Mouse (Mus musculus) ES-E14 (cell line): Measurements from ENCODE around the gene Psmb2. TPM values are rescaled to one million over a fixed set of nuclear protein-coding genes. Genes with fewer than 3 reads are reported as not detected.

Experiments used
- DNase-seq: peaks from one replicate; pipeline ENCODE4 v3.0.0-alpha.2; 2013; ENCODE audit warnings: low read depth, low spot score
- H3K27ac ChIP-seq: 2 replicates; pipeline ENCODE4 v1.5.1; 2012; ENCODE audit warnings: low read depth, mild to moderate bottlenecking, low read length, moderate library complexity, mixed read lengths; ENCODE audit not compliant: poor library complexity, insufficient read depth, severe bottlenecking
- H3K36me3 ChIP-seq: 2 replicates; pipeline ENCODE4 v1.6.1; 2012; ENCODE audit warnings: mild to moderate bottlenecking, low read length, moderate library complexity, mixed read lengths; ENCODE audit not compliant: control insufficient read depth, poor library complexity, insufficient read depth, severe bottlenecking
- H3K4me1 ChIP-seq, 2 experiments: fragments of 150-350 bp in 1 of 2; sonication (generic) in 1 of 2; 2 replicates each; pipeline ENCODE4 v1.6.1; 2012; ENCODE audit warnings: low read length in 2 of 2, mild to moderate bottlenecking in 1 of 2, mixed read lengths in 1 of 2; ENCODE audit not compliant: control insufficient read depth in 2 of 2, insufficient read depth in 2 of 2, poor library complexity in 1 of 2
- H3K4me3 ChIP-seq, 2 experiments: fragments of 150-350 bp in 1 of 2; sonication (generic) in 1 of 2; 2 replicates each; pipeline ENCODE4 v1.5.1; 2012; ENCODE audit warnings: low read length in 2 of 2, low read depth in 1 of 2, mild to moderate bottlenecking in 1 of 2, mixed read lengths in 1 of 2; ENCODE audit not compliant: insufficient read depth in 1 of 2, poor library complexity in 1 of 2, severe bottlenecking in 1 of 2
- H3K9ac ChIP-seq: 2 replicates; pipeline ENCODE4 v1.6.1; 2012; ENCODE audit warnings: low read depth, mild to moderate bottlenecking, low read length, mixed read lengths; ENCODE audit not compliant: poor library complexity, insufficient read depth, severe bottlenecking
- H3K9me3 ChIP-seq: fragments of 150-350 bp; sonication (generic); 2 replicates; pipeline ENCODE4 v1.6.1; 2012; ENCODE audit warnings: low read depth, mild to moderate bottlenecking, low read length; ENCODE audit not compliant: control insufficient read depth, insufficient read depth
- CHD2 ChIP-seq: IDR thresholded peaks from 2 replicates; pipeline ENCODE4 v1.6.1; 2014; ENCODE audit warnings: mild to moderate bottlenecking, low read depth, low read length, inconsistent platforms
- HCFC1 ChIP-seq: IDR thresholded peaks from 2 replicates; pipeline ENCODE4 v1.6.1; 2012; ENCODE audit warnings: low read length, inconsistent platforms, borderline replicate concordance; ENCODE audit not compliant: insufficient read depth
- MAFK ChIP-seq: IDR thresholded peaks from 2 replicates; pipeline ENCODE4 v1.6.1; 2014; ENCODE audit warnings: mild to moderate bottlenecking, low read depth, low read length, inconsistent platforms; ENCODE audit not compliant: insufficient read depth
- ZC3H11A ChIP-seq: IDR thresholded peaks from 2 replicates; pipeline ENCODE4 v1.6.1; 2012; ENCODE audit warnings: low read depth, mild to moderate bottlenecking, inconsistent platforms, low read length, borderline replicate concordance
- ZNF384 ChIP-seq: IDR thresholded peaks from 2 replicates; pipeline ENCODE4 v1.6.1; 2012; ENCODE audit warnings: low read depth, low read length, inconsistent platforms
- in situ Hi-C, 2 experiments: fragments of 600-800 bp; cut with MboI; formaldehyde crosslinking; loops; one replicate each; pipeline ENCODE4 v1.15.1; 2025; ENCODE audit warnings: low sequenced_read_pairs in 2 of 2, inconsistent platforms in 1 of 2; ENCODE audit not compliant: unreplicated experiment in 2 of 2
- total RNA-seq: library from RNA; depleted of rRNA; stranded (reverse); fragments of 300-350 nt; gene quantifications from 2 replicates; pipeline ENCODE4 v1.2.3, GENCODE M21; 2012

Gene Psmb2
- total RNA-seq, 1 experiment, result 200 TPM

- no peaks in the 10 kb centered on the region for H3K9me3 ChIP-seq
- peaks cover 34% of the 10 kb centered on the region for H3K36me3 ChIP-seq
- H3K27ac ChIP-seq, result no peak overlapping the region
- no peak overlapping the region for H3K4me3 ChIP-seq
- no peaks in the 10 kb centered on the region for H3K4me1 ChIP-seq
- no peak for TF ChIP-seq ZC3H11A
- no peak for TF ChIP-seq HCFC1
- TF ChIP-seq ZNF384, result no peak
- no peak for TF ChIP-seq CHD2
- TF ChIP-seq MAFK, result no peak
- in situ Hi-C loops, result no loop called here
- H3K9ac ChIP-seq, result no peak overlapping the region
- no peak for DNase-seq
Measured at GRCm38 (mm10) chr4:126706630-126707438, 29.4 kb downstream of the Psmb2 start.

GRCm38 (mm10) chr4:126707439-126707826, 30.0 kb downstream of the Psmb2 start:
- peaks cover 34% of the 10 kb centered on the region for H3K36me3 ChIP-seq
- H3K4me3 ChIP-seq, result no peak overlapping the region
- in situ Hi-C loops, result no loop called here
- H3K4me1 ChIP-seq, result no peaks in the 10 kb centered on the region
- H3K9ac ChIP-seq, result no peak overlapping the region
- H3K27ac ChIP-seq, result no peak overlapping the region
- no peaks in the 10 kb centered on the region for H3K9me3 ChIP-seq
- no peak for DNase-seq
- TF ChIP-seq MAFK (no peak), ZC3H11A (no peak), CHD2 (no peak), HCFC1 (no peak), ZNF384 (no peak)

- DNase-seq, result no peak
- no peak overlapping the region for H3K9ac ChIP-seq
- H3K36me3 ChIP-seq, result no peaks in the 10 kb centered on the region
- peak overlapping the region; percentile 14 to 43; a peak in 2 of 4 replicates for H3K4me3 ChIP-seq
- TF ChIP-seq CHD2 (no peak), MAFK (no peak), ZC3H11A (no peak), ZNF384 (no peak), HCFC1 (no peak)
- in situ Hi-C loops, result loop anchor here in 1 of 2 experiments (10.0 kb wide), 1 partner anchor 127 kb away; the partner anchor contains the start of gene 5730409E04Rik
- no peaks in the 10 kb centered on the region for H3K9me3 ChIP-seq
- peaks cover 3 to 7% of the 10 kb centered on the region in 2 experiments; a peak in 2 of 4 replicates for H3K4me1 ChIP-seq
- H3K27ac ChIP-seq, result no peak overlapping the region
Measured at GRCm38 (mm10) chr4:126732111-126732510, 54.7 kb downstream of the Psmb2 start.

GRCm38 (mm10) chr4:126732531-126733380, 55.3 kb downstream of the Psmb2 start:
- Histone ChIP-seq H3K36me3 (no peaks in the 10 kb centered on the region), H3K4me3 (peak overlapping the region in 1 of 2 experiments; percentile 43; a peak in 2 of 4 replicates), H3K9ac (no peak overlapping the region), H3K9me3 (no peaks in the 10 kb centered on the region), H3K27ac (no peak overlapping the region), H3K4me1 (peaks cover 3 to 7% of the 10 kb centered on the region in 2 experiments; a peak in 2 of 4 replicates)
- no peak for DNase-seq
- in situ Hi-C loops, result loop anchor here in 1 of 2 experiments (10.0 kb wide), 1 partner anchor 128 kb away; the partner anchor contains the start of gene 5730409E04Rik
- TF ChIP-seq ZNF384, result no peak
- TF ChIP-seq ZC3H11A, result no peak
- TF ChIP-seq HCFC1, result no peak
- no peak for TF ChIP-seq CHD2
- TF ChIP-seq MAFK, result no peak
